Mouse (Mus musculus): ENCODE measurements around the gene Evi2b.

Evi2b gene

DNA sequence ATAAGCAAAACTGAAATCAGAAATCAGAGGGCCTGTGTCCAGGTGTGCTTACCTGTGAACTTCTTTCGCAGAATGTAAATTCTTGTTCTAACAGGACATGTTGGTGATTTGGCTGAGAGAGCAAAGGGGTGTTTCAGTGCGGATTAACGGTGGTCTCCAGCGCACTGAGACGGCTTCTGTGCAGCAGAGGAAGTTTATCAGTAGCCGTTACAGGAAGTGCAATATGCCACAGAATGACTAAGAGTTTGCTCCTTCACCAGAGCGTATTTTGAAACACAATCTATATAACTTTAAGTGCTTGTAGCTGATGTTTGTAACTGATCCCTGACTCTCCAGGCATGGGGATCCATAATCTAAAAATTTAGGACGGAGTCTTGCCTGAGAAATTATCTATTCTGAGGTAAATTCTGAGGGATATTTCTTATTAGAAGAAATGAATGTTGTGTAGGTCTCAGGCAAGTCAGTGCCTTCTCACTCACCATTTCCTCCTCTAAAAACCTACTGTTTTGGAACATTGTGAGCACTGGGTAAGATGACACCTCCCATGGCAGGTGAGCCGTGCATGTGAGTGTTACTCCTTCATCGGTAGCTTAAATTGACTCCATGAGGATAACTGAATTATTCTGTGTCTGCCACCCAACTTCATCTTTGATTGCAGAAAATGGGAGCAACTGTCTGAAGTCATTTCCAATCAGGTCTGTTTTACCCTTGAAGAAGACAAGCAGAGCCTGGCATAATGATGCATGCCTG is at the start of gene Evi2b:
TSS of gene Evi2b (minus strand) at position 203 of the 750 bp plus-strand sequence.
- no peak for DNase-seq

DNA sequence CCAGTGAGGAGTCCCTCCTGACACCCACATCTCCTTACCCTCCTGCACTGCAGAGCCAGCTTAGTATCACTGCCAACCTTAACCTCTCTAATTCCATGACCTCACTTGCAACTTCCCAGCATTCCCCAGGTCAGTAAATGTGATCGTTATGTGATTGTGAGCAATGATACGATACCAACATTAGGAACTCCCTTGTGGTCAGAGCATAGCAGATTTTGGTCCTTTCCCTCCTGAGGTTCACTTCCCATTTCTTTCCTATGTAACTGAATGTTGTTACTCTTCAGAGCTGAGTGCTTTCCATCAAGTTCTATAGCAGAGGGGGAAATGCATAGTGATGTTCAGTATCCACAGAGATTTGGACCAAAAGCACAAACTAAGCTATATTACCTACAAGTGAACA is 46.8 kb upstream of the Evi2b start:
- DNase-seq = no peak

DNA sequence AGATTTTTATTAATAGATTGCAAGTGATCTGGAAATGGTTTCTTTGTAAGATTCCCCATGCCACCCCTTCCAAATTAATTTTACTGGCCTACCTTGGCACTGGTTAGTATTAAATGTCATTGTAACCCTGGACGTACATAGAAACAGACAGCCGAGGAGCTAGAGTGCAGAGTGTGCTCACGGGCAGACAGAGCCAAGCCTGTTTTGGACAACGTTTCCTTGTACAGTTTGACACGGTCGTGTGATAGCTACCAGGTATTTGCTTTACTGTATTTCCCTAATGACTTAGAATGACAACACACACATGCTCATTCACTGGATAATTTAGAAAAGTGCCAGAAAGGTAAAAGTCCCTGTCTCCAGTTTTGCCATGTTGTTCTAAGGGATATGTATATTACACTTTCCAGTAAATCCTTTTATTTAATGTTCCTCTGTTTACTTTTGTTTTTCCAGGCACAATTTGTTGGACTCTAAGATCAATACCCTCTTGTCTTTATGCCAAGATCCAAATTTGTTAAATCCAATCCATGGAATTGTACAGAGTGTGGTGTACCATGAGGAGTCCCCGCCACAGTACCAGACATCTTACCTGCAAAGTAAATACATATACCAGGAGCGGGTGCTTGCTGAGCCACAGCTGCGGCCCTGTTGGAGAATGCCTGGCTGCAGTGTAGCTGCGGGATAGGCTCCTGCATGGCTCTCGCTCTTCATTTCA is 44.8 kb upstream of the Evi2b start:
- no peak for DNase-seq

DNA sequence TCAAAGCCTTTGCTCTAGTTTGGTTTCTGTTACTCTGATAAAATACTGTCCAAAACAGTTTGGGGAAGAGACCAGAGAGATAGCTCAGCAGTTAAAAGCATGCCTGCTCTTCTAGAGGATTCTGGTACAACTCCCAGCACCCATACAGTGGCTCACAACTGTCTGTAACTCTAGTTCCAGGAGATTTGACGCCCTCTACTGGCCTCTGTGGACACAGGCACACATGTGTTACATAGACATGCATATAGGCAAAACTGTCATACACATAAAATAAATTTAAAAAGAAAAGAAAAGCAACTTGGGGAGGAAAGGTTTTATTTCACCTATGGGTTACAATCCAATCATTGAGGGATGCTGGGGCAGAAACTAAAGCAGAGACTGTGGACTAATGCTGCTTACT is 43.4 kb upstream of the Evi2b start:
- DNase-seq = no peak

DNA sequence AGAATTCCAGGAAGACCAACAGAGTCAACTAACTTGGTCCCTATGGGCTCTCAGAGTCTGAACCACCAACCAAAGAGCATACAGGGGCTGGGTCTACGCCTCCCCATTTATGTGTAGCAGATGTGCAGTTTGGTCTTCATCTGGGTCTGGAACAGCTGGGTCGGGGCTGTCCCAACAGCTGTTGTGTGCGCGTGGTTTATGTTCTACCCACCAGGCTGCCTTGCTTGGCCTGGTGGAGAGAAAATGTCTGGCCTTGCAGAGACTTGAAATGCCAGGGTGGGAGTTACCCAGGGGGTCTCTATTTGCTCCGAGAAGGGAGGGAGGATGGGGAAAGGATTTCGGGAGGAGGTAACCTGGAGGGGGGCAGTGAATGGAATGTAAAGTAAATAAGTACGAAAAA is 39.9 kb upstream of the Evi2b start:
- no peak for DNase-seq

DNA sequence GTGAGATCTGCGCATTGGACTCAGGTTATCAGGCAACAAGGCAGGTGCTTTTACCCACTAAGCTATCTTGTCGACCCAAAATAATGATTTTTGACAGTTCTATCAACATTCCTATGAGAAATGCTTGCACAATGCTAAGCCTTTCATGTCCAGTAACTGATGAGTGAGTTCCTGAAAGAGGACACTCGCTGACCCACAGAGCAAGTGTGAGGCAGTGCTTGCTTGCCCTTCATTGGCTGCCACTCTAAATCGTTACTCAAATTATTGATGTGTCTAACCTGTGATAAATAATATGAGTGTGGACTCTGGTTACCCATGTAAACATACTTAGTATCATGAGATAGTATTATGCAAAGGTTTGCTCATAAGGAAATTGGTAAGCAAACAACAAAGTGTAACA is 37.0 kb upstream of the Evi2b start:
- no peak for DNase-seq

DNA sequence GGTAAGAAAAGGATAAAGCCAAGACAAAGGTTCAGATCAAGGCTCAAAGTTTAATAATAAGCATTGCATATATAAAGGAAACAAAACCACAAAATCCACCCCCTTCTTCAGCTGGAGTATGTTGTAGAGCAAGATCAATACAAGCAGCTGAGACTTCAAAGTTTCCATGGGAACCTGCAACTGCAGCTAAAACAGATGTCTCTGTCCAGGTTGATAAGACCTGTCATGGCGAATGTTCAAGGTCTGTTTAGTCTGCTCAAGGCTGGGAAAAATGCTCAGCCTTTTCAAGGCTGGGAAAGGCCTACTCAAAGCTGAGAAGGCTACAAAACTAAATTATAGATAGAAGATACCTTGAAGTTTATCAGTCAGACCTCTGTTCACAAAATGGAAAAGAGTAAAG is 29.1 kb upstream of the Evi2b start:
- DNase-seq = no peak

DNA sequence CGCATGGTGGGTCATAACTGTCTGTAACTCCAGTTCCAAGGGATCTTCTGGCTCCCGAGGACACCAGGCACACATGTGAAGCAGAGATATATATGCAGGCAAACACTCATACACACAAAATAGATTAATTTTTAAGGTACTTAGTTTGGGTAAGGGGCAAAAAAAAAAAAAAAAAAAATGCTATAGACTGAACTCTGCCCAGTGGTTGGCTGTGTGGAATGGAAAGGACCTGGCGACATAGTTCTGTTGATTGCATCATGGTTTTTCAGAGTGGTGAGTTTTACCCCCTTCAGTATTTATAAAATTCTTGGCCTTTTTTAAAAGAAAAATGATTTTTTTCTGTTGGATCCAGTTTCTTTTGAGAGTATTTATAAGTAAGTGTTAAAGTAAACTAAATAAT is 12.7 kb upstream of the Evi2b start:
- DNase-seq = no peak

DNA sequence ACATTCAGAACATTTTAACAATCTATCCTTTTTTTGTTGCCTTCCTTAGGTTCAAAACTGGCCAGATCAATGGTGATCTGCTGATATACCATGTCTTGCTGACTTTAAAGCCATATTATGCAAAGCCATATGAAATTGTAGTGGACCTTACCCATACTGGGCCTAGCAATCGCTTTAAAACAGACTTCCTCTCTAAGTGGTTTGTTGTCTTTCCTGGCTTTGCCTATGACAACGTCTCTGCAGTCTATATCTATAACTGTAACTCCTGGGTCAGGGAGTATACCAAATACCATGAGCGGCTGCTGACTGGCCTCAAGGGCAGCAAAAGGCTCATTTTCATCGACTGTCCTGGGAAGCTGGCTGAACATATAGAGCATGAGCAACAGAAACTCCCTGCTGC is 12.0 kb upstream of the Evi2b start:
- DNase-seq = no peak

DNA sequence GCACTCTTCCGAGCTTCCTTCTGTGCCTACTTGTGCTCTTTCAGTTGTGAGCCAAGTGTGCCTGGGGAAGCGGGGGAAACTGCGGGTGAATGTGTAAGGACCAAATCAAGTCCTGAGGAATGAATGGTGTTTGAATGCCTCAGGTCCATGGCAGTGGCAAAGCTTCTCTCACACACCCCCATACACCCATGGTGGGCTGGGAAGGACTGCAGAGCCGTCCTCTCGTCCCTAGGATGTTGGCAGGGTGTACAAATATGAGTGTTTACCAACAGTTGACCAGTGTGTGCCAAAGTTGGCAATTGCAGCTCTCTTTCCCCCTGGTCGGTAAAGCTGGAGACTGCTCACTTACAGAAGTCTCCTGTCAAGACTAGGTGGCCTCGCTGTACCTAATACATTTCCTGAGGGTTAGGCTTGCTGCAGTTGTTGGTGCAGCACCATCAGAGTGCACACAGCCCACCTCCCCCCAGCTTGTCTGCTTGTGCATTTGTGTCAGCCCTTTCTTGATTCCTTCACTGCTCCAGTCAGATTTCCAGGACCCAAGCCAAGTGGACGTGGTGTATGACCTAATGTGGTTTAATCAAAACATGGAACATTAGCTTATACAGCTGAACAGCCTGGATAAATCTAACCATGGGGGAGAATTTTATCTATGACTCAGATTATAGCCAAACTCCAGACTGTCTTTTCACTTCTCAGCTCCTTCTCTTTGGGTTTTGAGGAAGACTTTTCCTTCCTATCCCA is 10.6 kb upstream of the Evi2b start:
- DNase-seq = peak; percentile 65

DNA sequence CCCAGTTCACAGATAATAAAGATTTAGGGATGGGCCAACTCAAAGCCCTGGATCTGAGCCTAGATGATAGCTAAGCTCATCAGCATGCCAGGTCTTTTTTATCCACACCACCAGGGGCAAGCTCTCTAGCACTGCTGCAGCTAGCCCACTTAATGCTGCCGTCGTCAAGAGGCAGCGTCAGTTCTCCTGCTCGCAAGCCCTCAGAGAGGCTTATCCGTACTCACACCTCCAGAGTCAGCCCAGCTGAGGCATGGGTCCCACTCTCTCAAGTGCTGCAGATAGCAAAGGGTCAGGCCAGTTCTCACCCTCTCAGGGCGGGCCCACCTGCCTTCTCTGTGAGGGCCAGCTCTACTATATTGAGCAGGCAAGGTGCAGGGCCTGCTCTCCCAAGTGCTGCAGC is 9.7 kb upstream of the Evi2b start:
- DNase-seq = no peak

DNA sequence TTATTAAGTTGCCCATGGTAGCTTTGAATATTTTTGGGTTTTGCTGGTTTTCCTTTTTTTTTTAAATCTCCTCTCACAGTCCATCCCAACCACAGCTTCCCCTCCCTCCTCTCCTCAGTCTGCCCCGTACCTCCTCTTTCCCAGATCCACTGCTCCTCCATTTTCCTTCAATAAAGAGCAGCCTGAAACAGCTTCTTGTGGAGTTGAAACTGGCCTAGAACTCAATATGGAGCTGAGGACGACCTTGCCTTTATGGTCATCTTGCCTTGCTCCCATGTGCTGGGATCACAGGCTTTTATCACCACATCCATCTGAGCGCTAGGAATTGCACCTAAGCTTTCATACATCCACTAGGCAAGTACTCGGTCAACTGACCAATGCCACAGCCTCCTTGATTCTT is 7.9 kb upstream of the Evi2b start:
- no peak for DNase-seq

DNA sequence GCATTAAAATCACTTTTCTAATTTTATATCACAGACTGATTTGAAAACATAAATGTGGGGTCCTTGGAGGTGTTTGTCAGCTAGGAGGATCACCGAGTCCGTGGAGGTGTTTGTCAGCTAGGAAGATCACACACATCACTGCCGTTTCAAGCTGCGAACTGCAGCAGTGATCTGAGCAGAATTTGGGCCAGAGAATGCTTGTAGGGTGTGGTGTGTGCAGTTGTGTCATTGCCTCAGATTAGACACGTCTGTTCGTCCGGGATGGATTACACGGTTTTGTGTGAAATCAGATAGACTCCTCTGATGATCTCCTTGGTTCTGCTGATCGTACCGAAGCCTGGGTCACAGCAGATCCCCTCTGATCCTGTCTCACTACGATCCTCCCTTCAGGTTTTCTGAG is 7.2 kb upstream of the Evi2b start:
- no peak for DNase-seq

DNA sequence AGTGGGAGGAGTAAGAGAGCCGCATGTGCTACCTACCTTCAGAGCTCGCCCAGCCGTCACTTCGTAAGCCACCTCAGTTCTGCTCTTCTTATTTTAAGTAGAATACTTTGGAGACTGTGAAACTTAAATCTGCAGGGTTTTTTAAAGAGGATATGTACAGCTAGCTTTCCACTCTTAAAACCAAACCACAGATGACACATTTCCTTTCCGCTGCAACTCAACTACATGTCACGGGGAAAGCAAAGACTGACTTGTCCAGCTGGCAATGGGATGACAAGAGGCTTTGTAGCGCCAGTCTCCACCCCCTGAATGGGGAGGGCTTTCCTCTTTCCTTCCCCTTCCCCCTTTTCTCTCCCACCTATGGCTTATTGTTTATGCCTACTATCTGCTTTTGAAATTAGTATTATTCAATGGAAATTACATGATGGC is 6.8 kb upstream of the Evi2b start, which contains the start of the genes Evi2 and Evi2a:
TSS of gene Evi2 (minus strand) at position 257 of the 429 bp plus-strand sequence.
TSS of gene Evi2a (minus strand) at position 277 of the 429 bp plus-strand sequence.
- no peak for DNase-seq

DNA sequence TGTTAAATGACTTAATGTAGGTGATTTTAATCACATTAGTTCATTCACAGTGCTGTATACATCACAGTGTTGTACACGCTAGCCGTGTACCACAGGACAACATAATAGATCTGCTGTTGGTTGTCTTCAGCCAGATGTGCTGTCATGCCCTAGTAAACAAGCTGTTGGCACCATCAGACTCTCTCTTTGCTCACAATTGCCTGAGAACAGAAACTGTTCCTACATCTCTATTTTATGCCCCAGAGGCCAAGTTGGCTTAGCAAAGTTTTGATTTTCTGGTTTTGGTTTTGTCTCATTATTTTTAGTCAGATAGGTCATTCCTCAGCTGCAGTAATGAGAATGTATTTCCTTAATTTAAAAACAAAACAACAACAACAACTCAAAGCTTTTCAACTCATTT is 6.2 kb upstream of the Evi2b start:
- no peak for DNase-seq

DNA sequence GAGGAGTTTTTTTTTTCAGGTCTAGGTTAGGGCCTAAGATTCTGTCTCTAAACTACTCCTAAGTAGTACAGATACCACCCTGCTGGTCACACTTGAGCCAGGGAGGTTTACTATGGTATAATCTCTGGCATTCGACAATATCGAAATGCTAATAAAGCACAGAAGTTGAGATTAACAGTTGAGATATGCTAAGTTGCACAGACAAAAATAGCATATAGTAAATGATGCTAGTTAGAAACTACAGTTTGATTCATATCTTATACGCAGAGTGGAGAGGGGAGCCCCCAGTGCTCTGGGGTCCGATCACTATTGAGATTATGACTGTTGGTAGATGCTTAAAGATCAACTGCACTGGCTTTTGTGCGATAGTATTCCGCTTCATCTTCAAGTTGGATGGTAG is 5.7 kb upstream of the Evi2b start:
- no peak for DNase-seq

DNA sequence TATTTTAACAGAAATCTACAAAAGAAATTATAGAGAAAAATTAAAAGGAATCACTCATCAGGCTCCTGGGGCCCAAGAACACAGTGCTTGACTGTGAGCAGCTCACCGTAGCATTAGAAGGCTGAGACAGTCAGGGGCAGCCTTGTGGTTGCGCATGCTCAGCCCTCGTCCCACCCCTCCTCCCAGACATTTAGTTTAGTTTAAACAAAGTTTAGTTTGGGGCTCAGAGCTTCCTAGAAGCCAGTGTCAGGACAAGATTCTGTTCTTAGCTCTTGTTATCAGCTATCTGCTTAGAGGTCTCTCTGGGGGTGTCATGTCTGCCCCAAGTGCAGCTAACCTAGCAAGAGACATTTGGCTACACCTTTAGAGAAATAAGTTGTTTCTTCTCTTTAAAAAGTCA is 5.0 kb upstream of the Evi2b start:
- no peak for DNase-seq

DNA sequence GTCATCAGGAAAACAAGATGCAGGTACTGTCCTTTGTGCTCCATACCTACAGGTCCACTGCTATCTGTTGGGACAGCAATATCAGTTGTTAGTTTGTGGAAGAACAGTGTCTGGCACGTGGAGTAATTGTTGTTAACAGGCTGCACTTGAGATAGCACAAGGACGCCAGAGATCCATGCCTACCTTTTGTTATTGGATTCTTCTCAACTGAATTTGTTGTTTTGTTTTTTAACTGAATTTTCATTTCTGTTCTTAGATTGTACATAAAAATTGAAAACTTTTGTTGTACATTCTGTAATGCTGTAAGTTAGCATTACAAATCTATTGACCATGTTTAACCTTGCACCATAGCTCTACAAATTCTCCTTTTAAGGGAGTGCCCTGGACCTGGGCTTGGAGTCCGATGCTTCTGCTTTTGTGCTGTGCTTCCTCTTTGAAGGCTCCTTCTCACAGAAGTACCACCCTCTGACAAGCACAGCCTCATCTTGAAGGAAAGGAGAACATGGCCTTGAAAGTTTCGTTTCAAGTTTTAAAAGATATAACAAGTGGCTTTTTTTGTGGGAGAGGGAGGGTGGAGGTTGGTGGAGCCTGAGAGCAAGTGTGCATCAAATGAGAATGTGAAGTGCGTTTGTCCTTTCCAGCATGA is 4.3 kb upstream of the Evi2b start:
- DNase-seq = no peak

DNA sequence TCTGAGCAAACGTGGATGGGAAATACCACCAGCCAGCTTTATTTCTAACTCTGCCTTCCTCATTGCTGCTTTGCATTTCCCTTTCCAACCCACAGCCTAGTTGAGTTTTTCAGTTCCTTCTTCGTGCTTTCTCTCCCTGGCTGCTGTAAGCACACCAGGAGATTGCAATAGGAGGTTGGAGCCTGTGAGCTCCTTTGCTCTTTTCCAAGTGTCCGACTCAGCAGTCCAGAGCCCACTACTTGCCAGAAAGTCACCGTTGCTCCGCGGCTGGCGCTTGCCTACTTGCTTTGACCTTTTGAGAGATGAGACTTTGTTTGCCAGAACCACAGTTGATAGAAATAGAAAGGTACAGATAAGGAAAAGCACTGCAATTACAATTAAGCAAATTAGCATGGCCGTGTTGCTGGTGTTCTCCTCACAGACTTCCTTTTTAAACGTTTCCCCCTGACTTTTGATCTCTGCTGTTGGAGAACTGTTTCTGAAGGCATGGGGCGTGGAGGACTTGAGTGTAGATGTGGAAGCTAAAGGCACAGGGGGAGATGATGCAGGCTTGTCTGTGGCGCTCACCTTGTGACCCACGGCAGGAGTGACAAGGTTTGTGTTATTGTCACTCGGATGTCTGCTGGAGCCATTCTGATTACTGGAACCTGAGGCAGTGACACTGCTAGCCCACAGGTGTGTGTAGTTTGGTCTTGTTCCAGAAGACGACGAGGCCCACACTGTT is 3.6 kb upstream of the Evi2b start:
- peak; percentile 45 for DNase-seq

DNA sequence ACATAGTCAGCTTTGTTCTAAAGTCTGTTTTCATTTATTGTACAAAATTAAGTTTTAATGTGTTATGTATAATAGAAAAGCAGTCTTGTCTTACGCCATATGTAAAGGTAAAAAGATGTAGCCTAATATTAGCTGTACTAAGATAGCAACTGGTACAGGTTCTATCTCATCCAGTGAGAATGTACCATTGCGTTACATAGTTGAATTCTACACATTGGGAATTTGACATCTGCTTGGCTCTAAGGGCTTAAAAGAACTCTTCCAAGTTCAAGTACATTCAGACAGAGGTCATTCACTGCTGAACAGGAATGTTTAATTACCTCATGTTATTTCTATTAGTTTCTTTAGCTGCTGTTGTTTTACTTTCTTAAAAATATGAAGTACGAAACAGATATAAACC is 3.0 kb upstream of the Evi2b start:
- DNase-seq = no peak

DNA sequence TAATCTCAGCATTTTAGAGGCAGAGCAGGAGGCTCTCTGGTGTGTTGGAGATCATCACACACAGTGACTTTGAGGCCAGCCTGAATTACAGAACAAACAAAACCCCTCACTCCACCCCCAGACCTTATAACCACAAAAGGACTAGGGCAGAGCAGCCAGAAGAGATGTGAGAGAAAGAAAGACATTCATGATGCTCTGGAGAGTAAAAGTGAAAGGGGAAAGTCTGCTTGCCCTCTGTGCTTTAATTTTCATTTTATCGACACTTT is 681 bp upstream of the Evi2b start:
- no peak for DNase-seq

DNA sequence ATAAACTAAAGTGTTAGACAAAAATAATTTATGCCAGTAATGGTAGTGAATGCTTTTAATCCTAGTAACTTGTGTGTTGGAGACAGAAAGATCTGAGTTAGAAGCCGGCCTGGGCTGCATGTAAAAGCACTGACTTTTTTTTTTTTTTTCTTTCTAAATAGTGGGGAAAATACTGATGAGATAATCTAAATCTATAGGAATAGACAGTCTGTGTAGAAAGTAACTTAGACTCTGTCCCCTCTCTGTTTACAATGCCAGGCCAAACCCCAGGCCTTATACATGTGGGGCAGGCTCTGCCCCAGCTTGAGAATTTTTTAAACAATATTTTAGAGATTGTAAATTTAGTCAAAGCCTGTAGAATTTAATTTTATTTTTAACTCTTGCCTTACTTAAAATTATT is 618 bp downstream of the Evi2b start:
- no peak for DNase-seq

DNA sequence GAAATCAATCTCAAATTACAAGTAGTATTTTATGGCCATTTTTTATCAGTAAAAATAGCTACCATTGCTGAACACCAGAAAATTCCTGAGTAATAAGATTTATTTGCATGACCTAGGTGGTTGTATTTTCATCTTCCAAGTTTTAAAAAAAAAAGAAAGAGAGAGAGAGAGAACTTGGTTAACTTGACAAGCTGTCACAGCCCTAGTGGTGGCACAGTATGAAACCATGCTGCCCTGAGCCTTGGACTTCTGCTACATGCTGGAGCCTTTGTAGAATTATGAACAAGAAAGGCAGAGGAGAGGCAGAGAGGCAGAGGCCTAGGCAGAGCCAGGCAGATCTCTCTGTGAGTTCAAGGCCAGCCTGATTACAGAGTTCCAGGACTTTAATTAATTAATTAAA is 1.6 kb downstream of the Evi2b start:
- no peak for DNase-seq
